Mouse (Mus musculus): Measurements from ENCODE around the gene Cpz. TPM values are rescaled to one million over a fixed set of nuclear protein-coding genes. Genes with fewer than 3 reads are reported as not detected.

Gene Cpz
- polyA plus RNA-seq, 1 experiment = 4.6 TPM

DNA sequence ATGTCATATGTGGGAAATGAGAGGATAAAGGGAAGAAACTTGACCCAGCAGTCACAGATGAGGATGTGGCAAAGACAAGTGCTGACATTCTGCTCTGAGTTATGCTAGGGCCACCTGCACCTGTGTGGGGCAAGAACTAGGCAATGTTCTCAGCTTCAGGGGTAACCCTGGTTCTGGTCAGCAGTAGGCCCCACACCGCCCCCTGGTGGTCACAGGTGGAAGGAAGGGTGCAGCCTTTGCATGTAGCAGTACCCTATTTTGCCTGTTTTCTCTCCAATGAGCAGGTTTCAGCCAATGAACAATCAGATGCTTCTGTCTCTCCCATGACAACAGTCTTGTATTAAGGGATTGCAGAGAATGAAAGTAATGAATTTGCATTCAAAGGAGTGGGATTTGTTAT lies 38.0 kb upstream of the Cpz start:
- Histone ChIP-seq H3K9me3 (replicated peaks; ENCODE audit: control insufficient read depth, insufficient read depth, low read length, poor library complexity, severe bottlenecking) (no peaks in the 10 kb centered on the region), H3K4me1 (ENCODE audit: control insufficient read depth, insufficient read depth, low read length) (no peaks in the 10 kb centered on the region), H3K4me3 (ENCODE audit: low read depth, low read length) (no peak overlapping the region), H3K36me3 (ENCODE audit: control insufficient read depth, insufficient read depth, low read length, poor library complexity, severe bottlenecking) (peaks cover 14% of the 10 kb centered on the region), H3K27me3 (ENCODE audit: control insufficient read depth, insufficient read depth, low read length, poor library complexity, severe bottlenecking) (no peaks in the 10 kb centered on the region), H3K9ac (ENCODE audit: low read depth, poor library complexity, severe bottlenecking) (no peak overlapping the region), H3K27ac (ENCODE audit: insufficient read depth, low read length) (no peak overlapping the region)
- peak; percentile 95 for TF ChIP-seq CTCF (IDR thresholded peaks at IDR 0.05; ENCODE audit: low read depth, low read length)
- TF ChIP-seq POLR2A (IDR thresholded peaks at IDR 0.05; ENCODE audit: insufficient read depth, low read length) = no peak

DNA sequence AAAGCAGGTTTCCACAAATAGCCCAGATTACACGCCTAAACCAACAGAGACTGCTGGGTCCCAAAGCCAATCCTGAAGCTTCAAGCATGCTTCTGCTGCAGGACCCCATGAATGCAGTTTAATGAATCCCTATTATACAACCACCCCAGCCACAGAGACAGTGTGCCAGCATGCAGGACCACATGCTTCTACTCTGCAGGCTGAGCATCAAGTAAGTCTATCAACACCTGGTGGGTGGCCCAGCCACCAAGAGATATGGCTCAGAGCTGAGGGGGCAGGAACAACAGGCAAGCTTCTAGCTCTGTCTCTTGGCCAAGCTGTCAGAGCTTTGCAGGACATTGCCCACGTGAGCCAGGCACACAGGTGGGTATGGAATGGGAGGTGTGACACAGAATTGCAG lies 37.1 kb upstream of the Cpz start:
- no peaks in the 10 kb centered on the region for H3K27me3 ChIP-seq (ENCODE audit: control insufficient read depth, insufficient read depth, low read length, poor library complexity, severe bottlenecking)
- H3K9ac ChIP-seq (ENCODE audit: low read depth, poor library complexity, severe bottlenecking) = no peak overlapping the region
- no peak for TF ChIP-seq CTCF (IDR thresholded peaks at IDR 0.05; ENCODE audit: low read depth, low read length)
- no peak for TF ChIP-seq EP300 (IDR thresholded peaks at IDR 0.05; ENCODE audit: insufficient read depth, low read depth, low read length)
- TF ChIP-seq POLR2A (IDR thresholded peaks at IDR 0.05; ENCODE audit: insufficient read depth, low read length) = no peak
- peaks cover 14% of the 10 kb centered on the region for H3K36me3 ChIP-seq (ENCODE audit: control insufficient read depth, insufficient read depth, low read length, poor library complexity, severe bottlenecking)
- no peak overlapping the region for H3K4me3 ChIP-seq (ENCODE audit: low read depth, low read length)
- no peaks in the 10 kb centered on the region for H3K9me3 ChIP-seq (replicated peaks; ENCODE audit: control insufficient read depth, insufficient read depth, low read length, poor library complexity, severe bottlenecking)
- no peak overlapping the region for H3K27ac ChIP-seq (ENCODE audit: insufficient read depth, low read length)
- no peaks in the 10 kb centered on the region for H3K4me1 ChIP-seq (ENCODE audit: control insufficient read depth, insufficient read depth, low read length)

DNA sequence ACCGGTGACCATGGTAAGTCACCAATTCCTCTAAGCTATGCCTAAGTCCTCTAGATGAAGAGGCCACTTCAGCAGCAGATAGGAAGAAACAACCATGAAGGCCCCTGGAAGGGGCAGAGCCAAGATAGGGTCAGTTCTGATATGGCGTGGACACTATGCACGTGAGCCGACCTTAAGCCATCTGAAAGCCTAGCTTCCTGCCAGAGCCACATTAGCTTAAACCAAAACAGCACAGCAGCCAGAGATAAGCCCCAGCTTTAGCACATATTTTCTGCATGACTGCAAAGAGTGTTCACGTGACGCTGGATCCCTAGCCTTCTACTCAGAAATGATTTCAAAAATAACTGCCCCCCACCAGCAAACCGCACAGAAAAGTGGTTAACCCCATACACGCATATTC lies 33.9 kb upstream of the Cpz start:
- TF ChIP-seq CTCF (IDR thresholded peaks at IDR 0.05; ENCODE audit: low read depth, low read length) (no peak), POLR2A (IDR thresholded peaks at IDR 0.05; ENCODE audit: insufficient read depth, low read length) (no peak), EP300 (IDR thresholded peaks at IDR 0.05; ENCODE audit: insufficient read depth, low read depth, low read length) (no peak)
- Histone ChIP-seq H3K4me1 (ENCODE audit: control insufficient read depth, insufficient read depth, low read length) (no peaks in the 10 kb centered on the region), H3K9ac (ENCODE audit: low read depth, poor library complexity, severe bottlenecking) (no peak overlapping the region), H3K27me3 (ENCODE audit: control insufficient read depth, insufficient read depth, low read length, poor library complexity, severe bottlenecking) (no peaks in the 10 kb centered on the region), H3K27ac (ENCODE audit: insufficient read depth, low read length) (no peak overlapping the region), H3K9me3 (replicated peaks; ENCODE audit: control insufficient read depth, insufficient read depth, low read length, poor library complexity, severe bottlenecking) (no peaks in the 10 kb centered on the region), H3K36me3 (ENCODE audit: control insufficient read depth, insufficient read depth, low read length, poor library complexity, severe bottlenecking) (peaks cover 10% of the 10 kb centered on the region), H3K4me3 (ENCODE audit: low read depth, low read length) (no peak overlapping the region)

GRCm38 (mm10) chr5:35557946-35558621 lies 32.6 kb upstream of the Cpz start:
- H3K27me3 ChIP-seq (ENCODE audit: control insufficient read depth, insufficient read depth, low read length, poor library complexity, severe bottlenecking) = no peaks in the 10 kb centered on the region
- no peaks in the 10 kb centered on the region for H3K9me3 ChIP-seq (replicated peaks; ENCODE audit: control insufficient read depth, insufficient read depth, low read length, poor library complexity, severe bottlenecking)
- no peak overlapping the region for H3K27ac ChIP-seq (ENCODE audit: insufficient read depth, low read length)
- TF ChIP-seq POLR2A (IDR thresholded peaks at IDR 0.05; ENCODE audit: insufficient read depth, low read length) (no peak), CTCF (IDR thresholded peaks at IDR 0.05; ENCODE audit: low read depth, low read length) (peak; percentile 36)
- no peak overlapping the region for H3K4me3 ChIP-seq (ENCODE audit: low read depth, low read length)
- no peaks in the 10 kb centered on the region for H3K4me1 ChIP-seq (ENCODE audit: control insufficient read depth, insufficient read depth, low read length)
- H3K36me3 ChIP-seq (ENCODE audit: control insufficient read depth, insufficient read depth, low read length, poor library complexity, severe bottlenecking) = peaks cover 10% of the 10 kb centered on the region; the same call in 1 of the 2 replicates
- H3K9ac ChIP-seq (ENCODE audit: low read depth, poor library complexity, severe bottlenecking) = no peak overlapping the region

DNA sequence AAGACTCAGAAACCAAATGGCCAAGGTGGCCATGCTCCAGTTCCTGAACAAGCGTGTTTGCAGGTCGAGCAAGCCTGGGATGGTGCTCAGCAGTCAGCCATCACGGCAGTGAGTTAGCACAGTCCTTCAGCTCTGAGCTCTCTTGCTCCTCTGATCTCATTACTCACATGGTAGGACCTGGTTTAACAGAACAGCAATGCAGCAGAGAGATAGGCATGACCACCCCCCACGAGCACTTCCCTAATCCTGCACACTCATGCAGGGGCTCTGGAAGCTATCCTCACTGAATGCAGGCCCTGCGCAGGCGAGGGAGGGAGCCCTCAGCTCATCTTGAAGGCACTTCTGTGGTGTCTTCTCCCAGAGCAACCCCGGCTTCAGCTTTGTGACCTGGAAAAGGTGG lies 30.9 kb upstream of the Cpz start:
- no peaks in the 10 kb centered on the region for H3K9me3 ChIP-seq (replicated peaks; ENCODE audit: control insufficient read depth, insufficient read depth, low read length, poor library complexity, severe bottlenecking)
- no peaks in the 10 kb centered on the region for H3K4me1 ChIP-seq (ENCODE audit: control insufficient read depth, insufficient read depth, low read length)
- TF ChIP-seq EP300 (IDR thresholded peaks at IDR 0.05; ENCODE audit: insufficient read depth, low read depth, low read length) (no peak), CTCF (IDR thresholded peaks at IDR 0.05; ENCODE audit: low read depth, low read length) (no peak), POLR2A (IDR thresholded peaks at IDR 0.05; ENCODE audit: insufficient read depth, low read length) (no peak)
- no peak overlapping the region for H3K27ac ChIP-seq (ENCODE audit: insufficient read depth, low read length)
- H3K4me3 ChIP-seq (ENCODE audit: low read depth, low read length) = no peak overlapping the region
- no peak overlapping the region for H3K9ac ChIP-seq (ENCODE audit: low read depth, poor library complexity, severe bottlenecking)
- no peaks in the 10 kb centered on the region for H3K27me3 ChIP-seq (ENCODE audit: control insufficient read depth, insufficient read depth, low read length, poor library complexity, severe bottlenecking)
- H3K36me3 ChIP-seq (ENCODE audit: control insufficient read depth, insufficient read depth, low read length, poor library complexity, severe bottlenecking) = no peaks in the 10 kb centered on the region; the same call in 1 of the 2 replicates

DNA sequence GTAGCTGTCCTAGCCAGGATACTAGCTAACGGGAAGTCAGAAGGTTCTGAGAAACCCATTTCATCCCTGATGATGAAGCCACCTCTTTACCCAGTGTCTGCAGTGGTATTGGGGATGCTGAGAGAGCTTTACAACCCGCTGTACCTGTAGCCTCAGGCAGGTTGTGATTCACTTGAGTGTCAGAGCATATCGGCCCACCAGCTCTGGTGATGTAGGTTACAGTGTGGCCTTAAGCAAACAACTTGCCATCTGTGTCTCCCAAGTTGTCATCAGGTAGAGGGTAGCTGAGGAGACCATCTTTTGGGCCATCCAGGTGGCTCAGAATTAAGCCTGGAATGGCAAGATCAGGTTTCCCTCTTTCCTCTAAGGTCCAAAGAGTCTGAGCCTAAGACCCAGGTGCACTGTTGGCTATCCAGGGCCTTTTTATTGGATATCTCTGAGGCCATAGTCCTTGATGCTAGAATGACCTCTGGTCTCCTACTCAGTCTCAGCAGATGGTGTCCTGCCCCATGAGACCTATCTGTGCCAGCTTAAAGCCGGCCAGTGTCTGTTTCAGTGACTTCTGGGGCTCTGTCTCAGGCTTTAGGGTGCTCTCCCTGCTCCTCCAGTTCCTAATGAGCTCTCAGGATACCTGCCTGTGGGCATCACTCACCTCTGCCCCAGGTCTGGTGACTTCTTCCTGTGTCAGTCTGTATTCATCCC lies 27.5 kb upstream of the Cpz start:
- Histone ChIP-seq H3K27me3 (ENCODE audit: control insufficient read depth, insufficient read depth, low read length, poor library complexity, severe bottlenecking) (no peaks in the 10 kb centered on the region), H3K9ac (ENCODE audit: low read depth, poor library complexity, severe bottlenecking) (no peak overlapping the region), H3K4me1 (ENCODE audit: control insufficient read depth, insufficient read depth, low read length) (no peaks in the 10 kb centered on the region), H3K9me3 (replicated peaks; ENCODE audit: control insufficient read depth, insufficient read depth, low read length, poor library complexity, severe bottlenecking) (no peaks in the 10 kb centered on the region), H3K27ac (ENCODE audit: insufficient read depth, low read length) (no peak overlapping the region), H3K36me3 (ENCODE audit: control insufficient read depth, insufficient read depth, low read length, poor library complexity, severe bottlenecking) (no peaks in the 10 kb centered on the region; the same call in 1 of the 2 replicates), H3K4me3 (ENCODE audit: low read depth, low read length) (no peak overlapping the region)
- TF ChIP-seq POLR2A (IDR thresholded peaks at IDR 0.05; ENCODE audit: insufficient read depth, low read length) (no peak), CTCF (IDR thresholded peaks at IDR 0.05; ENCODE audit: low read depth, low read length) (no peak), EP300 (IDR thresholded peaks at IDR 0.05; ENCODE audit: insufficient read depth, low read depth, low read length) (no peak)
